Mouse (Mus musculus) retina, adult 2 months (tissue): ENCODE results near the gene Gm340.

Experiments used
- DNase-seq: peaks from one replicate; pipeline ENCODE4 v3.0.0-alpha.2; 2012; ENCODE audit warnings: low read depth, low spot score

Gm340 gene

GRCm38 (mm10) chr19:41613325-41614087, 31.3 kb downstream of the Gm340 start:
- no peak for DNase-seq

GRCm38 (mm10) chr19:41615606-41616224, 33.5 kb downstream of the Gm340 start:
- DNase-seq: no peak

- no peak for DNase-seq
Observed at GRCm38 (mm10) chr19:41616274-41616673, 34.1 kb downstream of the Gm340 start.

- no peak for DNase-seq
Observed at GRCm38 (mm10) chr19:41617102-41617501, 34.9 kb downstream of the Gm340 start.

- DNase-seq: no peak
Observed at GRCm38 (mm10) chr19:41618153-41618657, 36.0 kb downstream of the Gm340 start.

- DNase-seq: no peak
Observed at GRCm38 (mm10) chr19:41618771-41619385, 36.7 kb downstream of the Gm340 start.

- DNase-seq: no peak
Observed at GRCm38 (mm10) chr19:41620366-41621092, 38.4 kb downstream of the Gm340 start.

GRCm38 (mm10) chr19:41628970-41629369, 46.8 kb downstream of the Gm340 start:
- no peak for DNase-seq

- peak; percentile 40 for DNase-seq
Observed at GRCm38 (mm10) chr19:41629532-41629931, 47.4 kb downstream of the Gm340 start.

GRCm38 (mm10) chr19:41634099-41634498, 51.9 kb downstream of the Gm340 start:
- DNase-seq: no peak

GRCm38 (mm10) chr19:41634999-41635398, 52.8 kb downstream of the Gm340 start:
- no peak for DNase-seq
